Mouse (Mus musculus) yolk sac, embryonic 10.5 days (tissue): ENCODE measurements around the gene Cadm1.

ENCODE experiments used
- DNase-seq: peaks from one replicate; pipeline ENCODE4 v3.0.0-alpha.2; 2017; ENCODE audit warnings: low spot score

Cadm1 gene

GRCm38 (mm10) chr9:47609443-47609842, 79.5 kb downstream of the Cadm1 start:
- DNase-seq = no peak

DNA sequence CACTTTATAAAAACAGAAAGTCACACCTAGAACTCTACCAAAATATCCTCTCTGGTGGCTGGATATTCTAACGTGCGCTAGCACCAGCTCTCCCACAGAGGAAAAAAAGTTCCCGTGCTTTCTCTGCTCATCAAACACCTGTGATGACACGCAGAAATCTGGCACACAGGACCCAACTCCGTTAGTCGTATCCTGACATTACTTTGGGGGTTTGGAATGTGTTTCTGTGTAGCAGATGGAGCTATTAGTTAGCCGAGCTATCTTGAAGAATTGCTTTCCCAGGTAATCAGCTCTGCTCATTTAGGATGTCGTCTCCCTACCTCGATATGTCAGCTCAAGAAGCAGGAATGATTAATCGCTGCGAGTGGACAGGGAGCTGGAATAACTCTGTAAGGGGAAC, 80.3 kb downstream of the Cadm1 start:
- DNase-seq = no peak

DNA sequence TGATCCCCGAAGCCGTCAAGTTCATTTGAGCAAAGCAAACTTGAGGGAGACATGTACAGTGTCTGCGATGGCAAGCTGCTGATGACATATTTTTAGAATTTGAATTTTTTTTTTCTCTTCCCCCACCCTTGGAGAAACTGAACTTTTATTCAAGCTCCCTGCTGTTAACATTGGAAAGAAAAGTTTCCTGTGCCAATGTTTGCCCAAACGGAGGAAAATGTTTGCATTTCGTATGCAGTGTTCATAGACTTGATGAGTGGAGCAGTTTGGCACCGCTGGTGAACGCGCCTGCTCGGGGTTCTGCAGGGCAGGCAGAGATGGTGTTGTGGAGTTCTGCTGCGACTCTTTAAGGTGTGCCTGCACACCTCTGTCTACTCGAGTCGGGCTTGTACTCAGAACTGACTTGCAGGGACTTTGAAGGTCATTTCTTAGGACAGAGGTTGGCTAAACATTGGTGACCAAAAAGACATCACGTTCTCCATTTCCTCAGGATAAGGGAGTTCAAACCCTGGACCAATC, 83.0 kb downstream of the Cadm1 start:
- DNase-seq = no peak

DNA sequence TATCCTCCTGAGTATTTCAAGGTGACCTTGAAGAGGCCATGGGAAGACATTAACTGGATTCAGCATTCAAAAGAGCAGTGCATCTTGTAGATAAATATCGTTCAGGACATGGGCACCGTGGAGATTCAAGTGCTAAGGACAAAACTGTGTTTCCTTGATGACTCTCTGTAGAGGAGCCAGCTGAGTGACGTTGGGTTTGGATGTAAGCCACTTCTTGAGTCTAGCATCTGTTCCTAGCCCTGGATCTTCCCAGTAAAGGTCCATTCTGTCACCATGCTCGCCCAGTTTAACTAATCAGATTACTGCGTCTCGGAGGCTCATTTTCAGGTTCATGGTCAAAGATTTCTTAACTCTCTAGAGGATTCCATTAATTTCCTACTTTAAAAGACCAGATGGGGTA, 85.1 kb downstream of the Cadm1 start:
- no peak for DNase-seq

GRCm38 (mm10) chr9:47616391-47616790, 86.4 kb downstream of the Cadm1 start:
- no peak for DNase-seq

DNA sequence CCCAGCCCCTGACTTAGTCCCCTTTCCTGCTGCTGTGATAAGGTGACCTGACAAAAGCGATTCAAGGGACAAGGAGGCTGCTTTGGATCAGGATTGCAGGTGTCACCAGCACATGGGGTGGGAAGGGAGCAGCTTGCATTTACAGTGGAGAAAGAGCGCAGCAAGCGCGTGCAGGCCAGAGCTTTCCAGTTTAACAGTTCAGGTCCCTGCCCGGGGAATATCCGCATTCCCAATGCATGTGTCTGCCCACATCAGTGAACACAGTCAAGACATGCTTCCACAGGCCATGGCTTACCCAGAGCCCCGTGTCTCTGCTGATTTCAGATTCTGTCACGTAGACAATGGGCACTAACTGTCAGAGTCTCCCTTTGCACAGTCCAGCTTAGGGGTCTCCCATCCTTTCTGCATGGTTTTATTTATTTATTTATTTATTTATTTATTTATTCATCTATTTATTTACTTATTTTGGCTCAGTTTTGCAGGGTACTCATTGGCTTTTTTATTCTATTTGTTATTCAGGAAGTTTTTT, 89.6 kb downstream of the Cadm1 start:
- no peak for DNase-seq

- DNase-seq = peak; percentile 73
Observed at GRCm38 (mm10) chr9:47623447-47624445, 93.8 kb downstream of the Cadm1 start.

- peak; percentile 51 for DNase-seq
Observed at GRCm38 (mm10) chr9:47624565-47625520, 94.9 kb downstream of the Cadm1 start.

DNA sequence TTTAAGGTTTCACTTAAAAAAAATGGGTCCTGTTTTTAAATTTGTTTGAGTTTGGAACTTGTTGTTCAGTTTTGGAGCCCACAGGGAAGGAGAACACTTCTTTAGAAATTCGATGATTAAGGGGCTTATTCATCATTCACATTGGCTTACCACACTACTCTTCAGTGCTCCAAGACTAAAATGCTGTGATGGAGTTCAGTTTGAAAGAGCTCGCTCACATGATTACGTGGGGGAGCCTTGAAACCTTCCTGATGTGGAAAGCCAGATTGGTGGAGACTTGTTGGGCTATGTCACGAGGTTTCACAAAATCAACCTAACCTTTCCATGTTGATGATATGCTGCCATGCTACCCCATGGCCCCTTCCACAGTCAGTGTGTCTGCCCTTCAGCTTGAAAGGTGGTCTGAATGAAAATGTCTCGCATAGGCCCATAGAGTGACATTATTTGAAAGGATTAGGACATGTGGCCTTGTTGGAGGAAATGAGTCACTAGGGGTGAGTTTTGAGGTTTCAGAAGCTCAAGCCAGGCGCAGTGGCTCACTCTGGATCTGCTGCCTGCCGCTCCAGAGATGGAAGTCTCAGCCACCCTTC, 95.7 kb downstream of the Cadm1 start:
- no peak for DNase-seq

- DNase-seq = no peak
Observed at GRCm38 (mm10) chr9:47627966-47628365, 98.0 kb downstream of the Cadm1 start.

DNA sequence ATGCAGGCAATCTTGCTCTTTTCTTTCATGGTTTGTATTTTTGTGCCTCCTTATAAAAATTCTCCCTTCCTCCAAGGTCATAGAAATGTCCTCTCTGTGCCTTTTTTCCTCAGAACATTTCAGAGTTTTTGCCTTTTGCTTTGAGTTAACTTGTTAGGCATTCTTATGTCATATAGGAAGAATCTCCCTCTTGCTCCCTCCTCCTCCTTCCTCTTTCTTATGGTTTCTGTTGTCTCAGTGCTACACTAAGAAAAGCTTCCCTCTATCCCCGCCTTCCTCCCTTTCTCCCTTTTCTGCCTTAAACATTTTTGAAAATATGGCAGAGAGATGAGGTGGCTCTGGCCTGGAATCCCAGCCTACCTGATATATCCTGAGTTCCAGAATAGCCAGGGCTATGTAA, 98.6 kb downstream of the Cadm1 start:
- DNase-seq = no peak

GRCm38 (mm10) chr9:47634695-47635094, 104.7 kb downstream of the Cadm1 start:
- no peak for DNase-seq

DNA sequence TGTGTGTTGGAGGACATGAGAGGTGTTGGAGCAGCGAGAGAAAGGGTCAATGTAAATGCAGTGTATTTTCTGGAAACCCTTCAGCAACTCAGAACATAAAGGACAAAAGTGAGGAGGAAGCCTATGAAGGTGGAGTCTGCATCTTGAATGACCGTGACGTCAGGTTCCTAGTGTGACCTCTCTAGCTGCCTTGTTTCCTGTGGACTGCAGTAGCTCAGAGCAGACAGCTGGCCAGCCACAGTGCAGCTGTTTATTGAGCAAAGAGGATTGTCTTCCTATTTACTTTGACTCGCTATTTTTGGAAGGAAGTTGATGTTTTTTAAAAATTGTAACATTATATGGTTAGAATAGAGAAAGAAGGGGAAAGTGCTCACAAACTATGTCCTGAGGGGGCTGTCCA, 112.7 kb downstream of the Cadm1 start:
- DNase-seq = no peak

- no peak for DNase-seq
Observed at GRCm38 (mm10) chr9:47645056-47645455, 115.1 kb downstream of the Cadm1 start.

- DNase-seq = no peak
Observed at GRCm38 (mm10) chr9:47651431-47651830, 121.5 kb downstream of the Cadm1 start.

DNA sequence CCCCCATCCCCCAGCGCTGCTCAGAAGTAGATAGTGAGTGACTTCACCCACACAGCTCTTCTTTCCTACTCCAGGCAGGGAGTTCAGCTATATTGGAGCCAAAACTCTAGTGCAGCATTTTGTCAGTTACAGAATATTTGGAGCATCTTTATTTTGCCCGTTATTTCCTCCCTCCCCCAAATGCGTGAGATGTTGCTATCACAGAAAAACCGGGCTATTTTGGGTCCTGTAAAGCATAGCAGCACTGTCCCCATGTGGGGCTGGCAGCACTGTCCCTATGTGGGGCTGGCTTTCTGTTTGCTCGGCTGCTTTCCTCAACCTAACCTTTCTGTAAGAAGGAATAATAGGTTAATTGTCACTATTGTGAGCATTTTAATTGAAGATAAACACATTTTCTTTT, 122.2 kb downstream of the Cadm1 start:
- no peak for DNase-seq

- DNase-seq = no peak
Observed at GRCm38 (mm10) chr9:47652936-47653335, 123.0 kb downstream of the Cadm1 start.

GRCm38 (mm10) chr9:47659366-47660090, 129.6 kb downstream of the Cadm1 start:
- no peak for DNase-seq

DNA sequence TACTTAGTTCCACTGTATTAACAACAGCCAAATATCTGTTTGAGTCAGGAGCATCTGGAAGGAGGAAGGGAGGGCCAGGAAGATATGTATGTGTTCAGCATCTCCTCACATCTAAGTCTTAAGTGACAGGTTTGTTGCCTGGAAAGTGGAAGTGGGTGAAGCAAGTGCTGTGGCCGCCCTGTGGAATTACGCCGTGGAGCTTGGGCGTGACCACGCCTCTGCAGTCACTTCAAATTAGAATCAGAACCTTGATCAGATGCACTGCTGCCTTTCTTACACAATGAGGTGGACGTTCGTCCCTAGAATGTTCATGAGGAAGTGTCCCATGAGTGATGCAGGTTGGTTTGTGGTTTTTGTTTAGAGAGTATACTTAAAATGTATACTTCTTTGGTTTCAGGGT, 131.6 kb downstream of the Cadm1 start:
- no peak for DNase-seq

- DNase-seq = no peak
Observed at GRCm38 (mm10) chr9:47669206-47669605, 139.2 kb downstream of the Cadm1 start.

- no peak for DNase-seq
Observed at GRCm38 (mm10) chr9:47671617-47672016, 141.6 kb downstream of the Cadm1 start.
